Mouse (Mus musculus): ENCODE data around the gene Cav2. TPM values are rescaled to one million over a fixed set of nuclear protein-coding genes. Genes with fewer than 3 reads are reported as not detected.

The Cav2 gene
- polyA plus RNA-seq (2017; shearing (Covaris generic)) = 1 to 10 TPM in 1 of 2 experiments, under 1 TPM in 1; 0.65 to 1.2 TPM

GRCm38 (mm10) chr6:17280939-17281756, at the start of gene Cav2:
Gene Cav2, plus strand, starts transcription at chr6:17281185.
- peak; percentile 47 for ATAC-seq

GRCm38 (mm10) chr6:17239693-17240092, 41.3 kb upstream of the Cav2 start:
- ATAC-seq = no peak

- no peak for ATAC-seq
Measured at GRCm38 (mm10) chr6:17241013-17241412, 40.0 kb upstream of the Cav2 start.

GRCm38 (mm10) chr6:17246959-17247358, 34.0 kb upstream of the Cav2 start:
- ATAC-seq = no peak

GRCm38 (mm10) chr6:17247673-17248072, 33.3 kb upstream of the Cav2 start:
- ATAC-seq = no peak

- ATAC-seq = no peak
Measured at GRCm38 (mm10) chr6:17248241-17248640, 32.7 kb upstream of the Cav2 start.

GRCm38 (mm10) chr6:17251958-17252357, 29.0 kb upstream of the Cav2 start:
- no peak for ATAC-seq

GRCm38 (mm10) chr6:17258142-17258541, 22.8 kb upstream of the Cav2 start:
- ATAC-seq = no peak

- ATAC-seq = no peak
Measured at GRCm38 (mm10) chr6:17258911-17259310, 22.1 kb upstream of the Cav2 start.

GRCm38 (mm10) chr6:17262786-17263185, 18.2 kb upstream of the Cav2 start:
- no peak for ATAC-seq

GRCm38 (mm10) chr6:17265043-17265442, 15.9 kb upstream of the Cav2 start:
- ATAC-seq = no peak

GRCm38 (mm10) chr6:17266466-17266865, 14.5 kb upstream of the Cav2 start:
- ATAC-seq = no peak

GRCm38 (mm10) chr6:17278366-17278765, 2.6 kb upstream of the Cav2 start:
- no peak for ATAC-seq

GRCm38 (mm10) chr6:17281757-17282092, 740 bp downstream of the Cav2 start:
- no peak for ATAC-seq

GRCm38 (mm10) chr6:17282159-17282558, 1.2 kb downstream of the Cav2 start:
- peak; percentile 63 for ATAC-seq

GRCm38 (mm10) chr6:17283834-17284233, 2.8 kb downstream of the Cav2 start:
- no peak for ATAC-seq

GRCm38 (mm10) chr6:17286381-17286780, 5.4 kb downstream of the Cav2 start:
- peak; percentile 28 for ATAC-seq

- ATAC-seq = no peak
Measured at GRCm38 (mm10) chr6:17295116-17295515, 14.1 kb downstream of the Cav2 start.

GRCm38 (mm10) chr6:17305954-17306601, 25.1 kb downstream of the Cav2 start, which contains the start of gene Cav1:
Gene Cav1, plus strand, starts transcription at chr6:17306335.
- no peak for ATAC-seq

GRCm38 (mm10) chr6:17306602-17307325, 25.8 kb downstream of the Cav2 start:
- no peak for ATAC-seq

- peak; percentile 39 for ATAC-seq
Measured at GRCm38 (mm10) chr6:17307461-17308115, 26.6 kb downstream of the Cav2 start.

- ATAC-seq = no peak
Measured at GRCm38 (mm10) chr6:17308661-17309060, 27.7 kb downstream of the Cav2 start.

- ATAC-seq = no peak
Measured at GRCm38 (mm10) chr6:17309260-17309659, 28.3 kb downstream of the Cav2 start.
